Mouse (Mus musculus) WW6 (cell line): ENCODE data around the gene Fibcd1.

ENCODE experiments used
- DNase-seq: peaks from one replicate; pipeline ENCODE4 v3.0.0-alpha.2; 2013; ENCODE audit warnings: low read depth, low spot score

Gene Fibcd1

GRCm38 (mm10) chr2:31769631-31770111 is 76.1 kb downstream of the Fibcd1 start:
- no peak for DNase-seq

GRCm38 (mm10) chr2:31769115-31769514 is 76.7 kb downstream of the Fibcd1 start:
- no peak for DNase-seq

GRCm38 (mm10) chr2:31767815-31768214 is 78.0 kb downstream of the Fibcd1 start:
- no peak for DNase-seq

GRCm38 (mm10) chr2:31767104-31767503 is 78.7 kb downstream of the Fibcd1 start:
- DNase-seq, result no peak
